Mouse (Mus musculus) CD4-positive, CD25-positive, alpha-beta regulatory T cell, adult 4 months (primary cell): ENCODE results near the gene Arl6ip4. TPM values are rescaled to one million over a fixed set of nuclear protein-coding genes. Genes with fewer than 3 reads are reported as not detected.

Source experiments
- ATAC-seq: one replicate; pipeline ENCODE4 v1.8.0; 2017
- polyA plus RNA-seq, 2 experiments: library from polyadenylated mRNA; unstranded; fragments of 100-300 nt; shearing (Covaris generic); gene quantifications; one replicate each; pipeline ENCODE4 v1.2.1; 2017

The Arl6ip4 gene
- 10 to 100 TPM; 48.7 to 61.0 TPM for polyA plus RNA-seq

DNA sequence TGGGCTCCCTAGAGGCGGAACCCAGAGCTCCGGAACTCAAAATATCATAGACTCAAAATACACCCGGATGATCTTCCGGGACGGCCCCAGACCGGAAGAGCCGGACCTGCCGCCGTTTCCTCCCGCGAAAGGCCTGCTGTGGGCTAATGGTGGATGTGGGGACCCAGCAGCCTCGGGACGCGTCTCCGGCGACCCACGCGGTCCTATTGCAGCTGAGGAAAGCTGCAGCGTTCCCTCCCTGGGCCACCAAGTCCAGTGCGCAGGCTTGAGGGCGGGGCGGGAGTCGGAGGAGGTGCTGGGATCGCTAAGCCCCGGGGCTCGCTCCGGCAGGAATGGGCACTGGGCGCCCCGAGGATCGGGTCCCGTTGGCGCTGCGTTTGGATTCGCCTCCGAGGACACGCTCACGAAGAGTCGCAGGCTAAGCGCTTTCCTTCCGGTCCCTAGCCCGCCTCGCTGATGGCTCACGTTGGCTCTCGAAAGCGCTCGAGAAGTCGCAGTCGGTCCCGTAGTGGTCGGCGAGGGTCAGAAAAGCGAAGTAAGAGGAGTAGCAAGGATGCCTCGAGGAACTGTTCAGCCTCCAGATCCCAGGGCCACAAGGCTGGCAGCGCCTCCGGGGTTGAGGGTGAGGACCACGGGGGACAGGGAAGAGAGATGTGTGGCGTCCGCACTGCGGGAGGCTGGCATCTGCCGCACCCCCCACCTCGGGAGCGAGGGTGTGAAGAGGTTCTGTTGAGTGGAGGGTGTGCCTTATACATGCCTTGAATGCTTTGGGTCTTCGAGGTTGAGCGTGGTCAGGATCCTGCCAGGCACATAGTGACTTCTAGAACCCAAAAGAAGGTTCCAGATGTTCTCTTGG is at the start of gene Arl6ip4:
Gene Arl6ip4, plus strand, starts transcription at position 100 of the 856 bp plus-strand sequence.
- peak; percentile 14 for ATAC-seq

DNA sequence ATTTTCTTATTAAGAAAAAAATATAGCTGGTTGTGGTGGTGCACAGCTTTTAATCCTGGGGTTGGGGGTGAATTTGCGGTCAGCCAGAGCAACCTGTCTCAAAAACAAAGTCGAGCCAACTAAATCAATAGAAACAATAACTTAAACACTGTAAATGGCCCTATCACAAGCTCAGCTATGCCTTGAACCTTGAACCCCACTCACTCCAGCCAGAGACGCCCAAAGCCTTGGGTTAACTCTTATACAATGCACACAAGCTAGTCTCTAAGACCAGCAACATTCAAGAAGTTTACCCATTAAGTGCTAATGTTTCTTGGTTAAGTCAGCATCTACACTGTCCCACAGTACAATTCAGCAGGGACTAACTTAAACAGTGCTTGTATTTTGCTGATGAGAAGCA is 46.2 kb upstream of the Arl6ip4 start:
- no peak for ATAC-seq

DNA sequence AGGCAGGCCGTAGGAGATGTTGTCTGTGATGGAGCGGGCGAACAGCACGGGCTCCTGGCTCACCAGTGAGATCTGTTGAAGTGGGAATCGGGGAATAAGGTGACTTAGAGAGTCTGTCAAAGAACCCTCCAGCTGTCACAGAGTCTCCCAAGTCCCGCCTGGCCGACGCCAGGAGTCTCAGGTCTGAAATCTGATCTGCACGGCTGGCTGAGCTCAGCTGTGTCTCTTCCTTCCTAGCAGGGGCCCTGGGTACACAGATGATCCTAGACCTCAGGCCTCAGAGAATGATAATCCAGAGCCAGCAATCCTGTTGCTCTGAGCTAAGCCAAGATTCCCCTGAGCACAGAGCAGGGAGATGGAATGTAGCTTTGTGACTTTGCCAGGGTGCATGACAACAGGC is 42.2 kb upstream of the Arl6ip4 start:
- no peak for ATAC-seq

DNA sequence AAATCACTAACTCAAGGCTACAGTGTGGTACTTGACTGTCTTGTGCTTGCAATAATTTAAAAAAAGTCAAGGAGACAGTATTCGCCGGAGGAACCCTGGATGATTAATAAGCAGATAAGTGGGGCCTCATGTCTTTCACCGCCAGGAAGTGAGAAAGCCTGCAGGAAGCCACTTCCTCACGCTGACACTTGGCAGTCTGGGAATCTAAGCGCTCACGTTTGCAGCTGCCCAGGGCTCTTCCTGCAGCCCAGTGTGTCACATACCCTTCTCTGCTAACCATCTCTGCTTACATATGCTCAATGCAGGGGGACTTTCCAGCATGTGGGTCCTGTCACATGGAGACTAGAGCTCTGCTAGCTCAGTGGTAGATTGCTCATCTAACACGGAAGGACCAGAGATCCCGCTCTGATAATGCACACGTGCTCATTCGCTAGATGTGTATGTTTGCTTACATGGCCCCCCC is 41.0 kb upstream of the Arl6ip4 start:
- peak; percentile 90 for ATAC-seq

DNA sequence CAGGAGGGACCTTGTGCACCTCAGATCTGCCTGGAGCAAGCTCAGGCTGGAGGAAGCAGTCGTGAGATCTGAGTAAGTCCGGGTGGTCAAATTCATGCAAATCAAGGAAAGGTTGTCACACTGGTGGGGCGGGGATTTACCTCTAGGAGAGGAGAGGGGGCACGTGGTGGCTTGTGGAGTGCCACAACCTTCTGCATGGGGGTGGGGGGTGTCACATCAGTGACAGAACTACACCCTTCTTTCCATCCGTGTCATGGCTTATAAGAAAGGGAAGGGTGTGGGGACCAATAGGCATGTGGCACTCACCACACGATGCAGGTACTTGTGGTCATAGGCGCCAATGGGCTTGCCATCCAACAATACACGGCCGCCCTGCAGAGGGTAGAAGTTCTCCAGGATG is 40.2 kb upstream of the Arl6ip4 start:
- ATAC-seq: peak; percentile 3

DNA sequence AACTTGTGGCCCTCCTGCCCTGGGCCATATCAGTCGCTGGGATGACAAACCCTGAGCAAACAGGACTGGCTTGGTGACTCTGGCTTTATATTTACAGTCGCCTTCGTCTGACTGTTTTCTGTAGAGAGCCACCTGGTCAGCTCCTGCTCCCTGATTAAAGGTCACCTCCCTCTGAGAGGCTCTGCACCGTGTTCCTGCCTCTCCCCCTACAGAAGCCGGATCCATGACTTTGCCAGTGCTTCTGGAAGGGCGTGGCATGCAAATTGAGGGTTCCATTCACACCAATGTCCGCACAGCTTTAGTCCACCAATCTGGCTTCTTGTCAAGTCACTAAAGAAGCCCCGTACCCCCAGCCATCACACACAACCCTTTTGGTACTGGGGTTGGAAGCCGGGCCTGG is 39.3 kb upstream of the Arl6ip4 start:
- ATAC-seq: no peak

DNA sequence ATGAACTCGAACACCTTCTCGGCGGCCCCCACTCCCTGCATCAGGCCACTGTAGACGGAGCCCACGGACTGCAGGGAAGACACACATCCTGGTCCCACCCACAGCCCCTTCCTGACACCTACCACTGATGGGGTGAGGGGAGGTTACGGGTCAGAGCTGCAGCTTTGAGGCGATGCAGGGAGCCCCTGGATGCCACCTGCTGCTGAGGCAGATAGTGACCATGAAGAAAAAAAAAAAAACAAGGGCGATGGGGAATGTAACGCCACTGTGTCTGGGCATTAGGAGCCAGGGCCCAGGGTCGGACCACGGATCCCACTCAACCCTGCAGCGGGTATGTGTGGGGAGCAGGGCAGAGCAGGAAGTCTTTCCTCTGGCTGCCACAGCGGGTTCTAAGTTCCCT is 38.6 kb upstream of the Arl6ip4 start:
- no peak for ATAC-seq

DNA sequence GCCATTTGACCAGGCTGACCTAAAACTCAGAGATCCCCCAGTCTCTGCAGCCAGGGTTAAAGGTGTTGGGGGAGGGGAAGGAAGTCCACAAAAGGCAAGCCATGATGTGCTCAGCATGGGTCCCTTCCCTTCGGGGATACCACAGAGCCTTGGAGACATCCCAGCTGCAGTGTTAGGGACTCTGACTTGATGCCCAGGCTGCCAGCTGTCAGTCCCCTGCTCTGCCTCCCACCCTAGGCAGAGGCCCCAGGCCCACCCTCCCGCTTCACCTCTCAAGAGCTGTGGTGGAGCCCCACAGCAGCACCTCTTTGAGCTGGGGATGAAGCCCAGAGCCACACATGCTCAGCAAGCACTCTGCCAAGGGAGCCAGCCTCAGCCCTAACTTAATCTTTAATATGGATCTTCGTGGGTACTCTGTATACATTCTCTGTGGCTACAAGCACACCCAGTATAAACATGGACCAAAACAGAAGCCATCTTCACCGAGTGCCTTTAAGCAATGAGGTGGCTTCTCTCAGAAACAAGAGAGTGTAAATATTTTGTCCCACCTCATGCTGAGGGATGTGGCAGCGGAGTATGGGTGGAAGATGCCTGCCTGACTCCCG is 37.9 kb upstream of the Arl6ip4 start:
- no peak for ATAC-seq

DNA sequence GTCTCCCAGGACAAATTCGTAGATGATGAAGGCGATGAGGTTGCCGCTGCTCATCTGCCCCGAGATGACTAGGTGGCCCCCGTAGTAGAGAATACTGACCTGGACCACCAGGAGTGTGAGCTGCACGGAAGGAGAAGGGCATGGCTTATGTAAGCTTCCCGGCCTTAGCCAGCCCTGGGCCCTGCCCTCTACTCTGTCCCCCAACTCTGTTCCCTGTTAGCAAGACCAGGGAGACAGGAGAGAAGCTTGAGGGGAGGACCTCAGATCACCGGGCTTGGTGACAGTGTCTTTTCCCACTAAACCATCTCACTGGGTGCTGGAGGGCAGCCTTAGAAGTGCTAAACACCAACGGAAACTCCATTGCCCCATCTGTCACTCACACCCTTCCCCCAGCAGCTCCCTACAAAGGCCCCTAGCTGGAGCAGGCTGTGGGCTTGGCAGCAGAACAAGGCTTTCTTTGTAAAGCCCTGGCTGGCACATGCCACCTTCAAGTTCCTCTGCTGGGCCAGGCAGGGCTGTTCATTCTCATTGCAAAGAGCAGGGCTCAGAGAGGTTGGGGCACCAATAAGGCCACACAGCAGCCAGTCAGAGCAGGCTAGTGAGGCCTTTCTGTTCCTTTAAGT is 37.0 kb upstream of the Arl6ip4 start:
- no peak for ATAC-seq

DNA sequence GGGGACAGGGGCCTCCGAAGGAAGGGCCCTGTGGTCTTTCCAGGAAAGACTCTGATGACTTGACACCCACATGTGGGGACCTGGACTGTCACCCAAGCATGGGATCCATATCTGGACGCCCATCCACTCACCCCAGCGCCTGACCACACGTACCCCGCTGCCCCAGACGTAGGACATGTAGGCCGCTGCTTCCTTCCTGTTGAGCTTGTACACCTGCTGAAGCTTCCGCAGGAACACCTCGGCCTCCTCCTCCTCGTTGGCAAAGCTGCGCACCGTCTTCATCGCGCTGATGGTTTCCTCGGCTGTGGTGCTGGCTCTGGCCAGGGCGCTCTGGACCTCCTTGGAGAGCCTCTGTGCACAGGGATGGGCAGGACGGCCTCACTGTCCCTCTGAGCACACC is 36.0 kb upstream of the Arl6ip4 start:
- peak; percentile 19 for ATAC-seq

DNA sequence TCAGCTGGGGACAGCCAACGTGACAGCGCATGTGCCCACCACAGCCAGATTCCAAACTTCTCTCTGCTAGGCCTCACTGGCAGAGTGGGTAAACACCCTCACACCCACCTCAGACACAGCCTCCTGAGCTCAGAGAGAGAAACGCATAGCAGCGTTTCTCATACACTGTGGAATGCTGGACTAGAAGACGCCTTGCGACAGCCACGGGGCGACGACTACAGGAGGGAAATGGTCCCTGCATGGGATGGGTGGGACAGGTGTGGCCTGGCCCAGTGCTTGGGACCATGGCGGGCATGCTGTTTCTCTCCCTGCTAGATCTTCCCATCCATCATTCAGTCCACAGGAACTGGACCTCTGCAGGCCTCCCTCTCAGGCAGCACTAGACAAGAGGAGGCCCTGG is 33.4 kb upstream of the Arl6ip4 start:
- ATAC-seq: no peak

DNA sequence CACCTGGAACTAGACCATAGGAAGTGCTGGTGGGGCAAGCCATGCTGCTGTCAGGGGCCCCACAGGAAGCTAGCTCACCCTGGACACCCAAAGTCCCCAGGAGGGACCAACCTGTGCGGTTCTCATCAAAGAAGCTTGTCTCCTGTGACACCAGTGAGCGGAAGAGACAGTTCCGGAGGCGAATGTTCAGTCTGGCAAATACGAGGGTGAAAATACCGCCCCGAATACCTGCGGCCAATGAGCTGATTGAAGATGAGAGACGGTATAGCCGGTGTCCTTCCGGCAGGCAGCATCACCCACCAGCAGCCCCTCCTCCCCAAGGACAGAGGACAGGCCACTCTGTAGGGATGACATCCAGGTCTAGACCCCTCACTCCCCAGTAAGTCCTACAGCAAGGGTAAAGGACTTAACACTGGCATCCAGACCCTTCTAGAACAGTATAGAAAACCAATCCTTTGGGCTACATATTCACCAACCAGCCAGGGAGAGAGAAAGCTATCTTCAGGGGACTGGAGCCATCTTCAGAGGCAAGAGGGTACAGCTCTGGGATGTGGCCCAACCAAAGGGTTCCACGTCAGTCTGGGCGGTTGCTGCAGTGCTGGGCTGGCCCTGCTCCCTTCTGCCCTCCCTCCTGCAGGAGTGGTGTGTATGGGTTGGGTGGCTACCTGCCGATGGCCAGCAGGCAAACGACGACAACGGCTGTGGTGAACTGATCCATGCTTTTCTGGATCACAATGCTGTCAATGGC is 32.8 kb upstream of the Arl6ip4 start:
- peak; percentile 25 for ATAC-seq

DNA sequence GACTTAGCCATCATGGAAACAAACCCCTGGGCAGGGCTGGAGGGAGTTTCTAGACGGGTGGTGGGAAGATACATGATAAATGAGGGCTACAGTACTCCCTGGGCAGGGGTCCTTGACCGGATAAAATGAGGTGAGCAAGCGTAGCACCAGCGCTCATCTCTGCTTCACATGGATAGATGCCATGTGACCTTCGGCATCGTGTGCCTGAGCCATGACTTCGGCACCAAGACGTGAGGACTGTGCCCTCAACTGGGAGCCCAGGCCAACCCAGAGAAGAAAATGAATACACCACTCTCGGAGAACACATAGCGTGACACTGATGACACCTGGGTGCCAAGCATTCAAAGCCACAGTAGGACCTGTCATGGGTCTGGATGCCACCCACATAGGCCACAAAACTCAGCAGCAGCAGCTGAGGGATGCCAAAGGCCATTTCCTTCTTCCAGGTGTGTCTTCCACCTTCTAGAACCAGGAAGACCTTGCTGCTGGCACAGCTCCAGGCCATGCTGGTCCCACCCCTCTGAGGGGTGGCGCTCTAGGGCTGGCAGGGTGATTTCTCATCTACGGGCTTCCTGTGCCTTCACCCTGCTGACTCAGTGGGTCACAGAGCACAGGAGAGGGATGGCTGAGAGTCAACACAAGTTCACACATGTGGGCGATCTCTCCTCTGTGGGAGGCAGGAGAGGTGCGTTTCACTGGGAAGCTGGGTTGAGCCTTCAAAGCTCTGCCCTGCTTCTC is 31.9 kb upstream of the Arl6ip4 start:
- ATAC-seq: peak; percentile 71

DNA sequence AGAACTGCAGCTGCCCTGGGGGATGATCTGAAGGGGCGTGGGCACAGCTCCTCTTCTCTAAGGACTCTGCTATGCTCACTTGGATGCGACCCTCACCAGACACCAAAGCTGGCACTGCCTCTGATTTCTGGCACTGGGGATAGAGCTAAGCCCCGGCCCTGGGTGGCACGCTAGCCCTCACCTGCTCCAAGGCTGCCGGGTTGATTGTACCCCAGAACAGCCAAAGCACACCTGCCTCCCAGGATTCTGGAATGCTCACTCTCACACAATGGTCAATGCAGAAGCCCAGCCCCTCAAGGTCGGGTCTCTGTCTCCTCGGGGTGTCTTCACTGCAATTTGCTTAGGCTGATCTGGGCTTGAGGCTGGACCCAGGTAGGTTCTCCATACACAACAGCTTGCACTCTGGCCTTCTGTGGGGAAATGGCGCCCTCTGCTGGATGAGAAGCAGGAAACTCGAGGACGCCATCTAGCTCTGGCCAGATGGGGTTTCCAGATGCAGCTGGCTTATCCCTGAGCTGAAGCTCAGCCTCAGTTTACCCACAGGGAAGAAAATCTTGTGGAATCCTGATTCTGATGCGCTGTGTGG is 31.2 kb upstream of the Arl6ip4 start:
- ATAC-seq: peak; percentile 52

DNA sequence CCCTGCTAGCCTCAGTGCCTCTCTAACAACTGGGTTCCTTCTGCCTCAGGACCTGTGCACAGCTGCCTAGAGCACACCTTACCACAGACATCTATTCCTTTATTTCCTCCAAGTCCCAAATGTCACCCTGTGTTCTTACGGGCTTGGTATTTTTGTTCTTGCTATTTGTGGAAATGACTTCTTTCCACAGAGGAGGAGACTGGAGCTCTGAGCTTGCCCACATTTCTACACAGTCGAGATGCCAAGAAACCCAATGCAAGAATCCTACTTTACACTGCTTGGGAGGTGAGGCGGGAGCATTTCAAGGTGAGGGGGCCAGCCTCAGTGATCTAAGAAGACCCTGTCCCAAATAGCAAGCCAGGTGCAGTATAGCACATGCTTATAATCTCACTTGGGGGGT is 30.4 kb upstream of the Arl6ip4 start:
- no peak for ATAC-seq

DNA sequence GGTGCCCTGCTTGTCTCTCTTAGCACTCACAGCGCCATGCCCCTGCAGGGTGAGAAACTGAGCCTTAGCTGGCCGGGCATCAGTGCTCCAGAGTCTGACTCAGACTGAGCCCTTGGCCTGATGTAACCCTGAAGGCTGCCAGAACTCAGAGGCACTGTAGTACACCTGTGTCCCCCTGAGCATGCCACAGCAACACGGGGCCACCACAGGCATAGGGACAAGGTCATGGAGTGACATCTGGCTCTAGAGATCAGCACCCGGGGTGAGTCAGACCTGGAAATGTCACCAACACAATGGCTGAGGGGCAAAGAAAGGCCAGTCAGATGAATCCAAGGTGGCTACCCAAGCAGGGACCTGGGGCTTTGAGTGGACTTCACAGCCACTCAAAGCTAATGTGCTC is 29.0 kb upstream of the Arl6ip4 start:
- no peak for ATAC-seq

DNA sequence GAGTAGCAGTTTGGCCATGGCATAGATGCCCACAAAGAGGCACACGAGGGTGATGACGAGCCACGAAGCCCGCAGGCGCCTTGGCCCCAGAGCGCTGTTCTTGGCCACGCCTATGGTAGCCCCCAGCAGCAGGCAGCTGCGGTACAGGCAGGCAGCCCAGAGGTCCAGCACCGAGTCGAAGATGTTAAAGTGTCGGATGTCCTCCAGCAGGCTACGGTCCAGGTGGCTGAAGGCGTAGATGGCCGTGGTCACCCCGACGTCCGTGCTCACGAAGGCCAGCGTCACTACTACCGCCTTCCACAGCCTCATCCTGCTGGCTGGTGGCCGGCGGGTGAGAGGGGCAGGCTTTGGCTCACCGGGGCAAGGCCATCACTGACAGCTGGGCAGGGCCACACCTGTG is 26.0 kb upstream of the Arl6ip4 start:
- no peak for ATAC-seq

DNA sequence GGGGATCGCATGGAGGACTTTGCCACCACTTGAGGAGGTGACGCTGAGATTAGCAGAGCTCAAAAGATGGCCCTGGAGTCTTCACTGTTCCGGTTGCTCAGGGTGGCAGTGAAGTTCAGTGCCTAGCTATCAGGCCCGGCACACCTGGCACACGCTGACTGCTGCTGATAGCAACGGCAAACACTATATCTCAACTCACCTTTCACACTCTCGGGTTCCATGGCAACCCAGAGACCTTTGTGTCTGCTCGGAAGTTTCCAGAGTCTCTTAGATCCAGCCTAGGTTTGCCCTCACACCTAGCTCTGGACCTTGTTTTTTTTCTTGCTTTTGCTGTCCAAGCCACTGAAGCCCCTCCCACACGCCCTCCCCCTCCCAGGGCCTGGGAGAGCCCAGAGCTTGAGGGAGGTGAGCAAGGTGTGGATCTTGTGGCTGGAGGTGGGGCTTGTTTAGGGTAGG is 23.9 kb upstream of the Arl6ip4 start:
- no peak for ATAC-seq

DNA sequence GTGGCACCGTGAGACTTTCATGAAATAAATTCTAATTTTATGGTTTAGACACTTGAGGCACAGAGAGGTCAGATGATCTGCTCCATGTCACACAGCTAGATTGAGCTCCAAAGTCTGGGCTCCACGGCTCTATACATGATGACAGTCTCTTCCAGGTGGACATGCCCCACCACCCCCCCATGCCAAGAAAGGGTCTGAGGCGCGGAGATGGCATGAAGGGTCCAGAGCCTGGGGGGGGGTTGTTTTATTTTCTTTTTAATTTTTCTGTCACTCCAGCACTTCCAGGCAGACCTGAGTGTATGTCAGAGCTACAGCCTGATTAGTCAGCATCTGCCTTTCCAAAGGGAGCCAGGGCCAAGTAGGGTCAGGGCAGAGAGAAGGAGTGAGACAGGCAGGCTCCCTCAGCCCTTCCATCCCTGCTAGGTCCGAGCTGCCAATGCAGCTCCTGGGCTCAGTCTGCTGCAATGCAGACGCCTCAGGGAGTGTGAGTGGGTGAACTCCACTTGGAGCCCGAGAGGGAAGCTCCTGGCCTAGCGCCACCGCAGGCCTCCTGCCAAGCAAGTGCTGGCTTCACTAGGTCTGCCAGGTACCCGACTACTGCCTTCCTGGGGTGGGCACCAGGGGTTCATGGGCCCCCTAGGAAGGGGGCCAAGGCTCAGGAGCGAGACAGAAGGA is 22.6 kb upstream of the Arl6ip4 start:
- ATAC-seq: no peak

DNA sequence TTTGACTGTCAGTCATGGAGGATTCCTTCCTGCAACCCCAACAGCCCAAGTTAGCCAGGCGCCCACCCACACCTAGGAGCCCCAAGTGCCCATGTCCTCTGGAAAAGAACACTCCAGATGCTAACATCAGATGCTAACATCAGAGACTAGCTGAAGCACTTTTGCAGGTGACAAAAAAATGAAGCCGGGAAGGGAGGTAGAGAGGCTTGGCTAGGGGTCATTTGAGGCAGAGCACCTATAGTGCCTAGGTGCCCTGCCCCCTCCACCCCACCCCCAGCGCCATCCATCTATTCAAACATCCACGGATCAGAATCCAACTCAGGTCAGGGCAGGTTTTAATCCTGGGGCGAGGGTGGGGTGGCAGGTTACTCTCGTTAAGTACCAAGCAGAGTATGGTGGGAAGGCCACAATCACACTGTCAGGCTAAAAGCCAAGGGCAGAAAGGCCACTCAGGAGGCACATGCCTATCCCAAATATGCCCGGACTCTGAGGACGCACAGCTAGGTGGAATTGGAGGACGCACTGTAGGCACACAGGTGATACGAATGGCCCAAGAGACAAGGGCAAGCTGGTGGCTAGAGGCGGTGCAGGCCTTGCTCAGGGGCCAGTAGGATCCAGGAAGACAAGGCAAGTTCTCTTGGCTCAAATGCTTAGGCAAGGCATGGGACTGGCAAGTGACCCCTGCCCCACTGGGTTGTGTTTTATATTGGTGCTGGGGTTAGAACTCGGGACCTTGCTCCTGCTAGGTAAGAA is 21.9 kb upstream of the Arl6ip4 start:
- no peak for ATAC-seq
